Mouse (Mus musculus) heart, embryonic 11.5 days (tissue): ENCODE measurements around the gene Slc35f5. TPM values are rescaled to one million over a fixed set of nuclear protein-coding genes. Genes with fewer than 3 reads are reported as not detected.

ENCODE experiments used
- ATAC-seq: fragments of 200-750 bp; cut with Nextera tagmentation; replicated peaks from 2 replicates; pipeline ENCODE4 v1.8.0; 2017; ENCODE audit warnings: moderate library complexity; ENCODE audit not compliant: insufficient number of reproducible peaks, low FRiP score, low TSS enrichment
- H3K27ac ChIP-seq: fragments of 300-500 bp; sonication (generic); 2 replicates; pipeline ENCODE4 v1.5.1; 2014; ENCODE audit warnings: mild to moderate bottlenecking, low read depth, low read length
- H3K27me3 ChIP-seq: fragments of 300-500 bp; sonication (generic); 2 replicates; pipeline ENCODE4 v1.6.1; 2014; ENCODE audit warnings: mild to moderate bottlenecking, low read length, mixed read lengths; ENCODE audit not compliant: control insufficient read depth, insufficient read depth
- H3K36me3 ChIP-seq: fragments of 300-500 bp; sonication (generic); 2 replicates; pipeline ENCODE4 v1.6.1; 2014; ENCODE audit warnings: mild to moderate bottlenecking, low read length, moderate library complexity, mixed read lengths; ENCODE audit not compliant: control insufficient read depth, insufficient read depth
- H3K4me1 ChIP-seq: fragments of 300-500 bp; sonication (generic); 2 replicates; pipeline ENCODE4 v1.6.1; 2014; ENCODE audit warnings: low read length; ENCODE audit not compliant: control insufficient read depth, insufficient read depth
- H3K4me2 ChIP-seq: fragments of 300-500 bp; sonication (generic); 2 replicates; pipeline ENCODE4 v1.6.1; 2014; ENCODE audit warnings: mild to moderate bottlenecking, moderate library complexity
- H3K4me3 ChIP-seq: fragments of 300-500 bp; sonication (generic); 2 replicates; pipeline ENCODE4 v1.5.1; 2014; ENCODE audit warnings: low read depth, low read length
- H3K9ac ChIP-seq: fragments of 300-500 bp; sonication (generic); 2 replicates; pipeline ENCODE4 v1.6.1; 2014; ENCODE audit warnings: mild to moderate bottlenecking, low read depth, low read length, moderate library complexity
- H3K9me3 ChIP-seq: fragments of 300-500 bp; sonication (generic); replicated peaks from 2 replicates; pipeline ENCODE4 v1.6.1; 2016; ENCODE audit warnings: low read length; ENCODE audit not compliant: control insufficient read depth
- WGBS: fragments of 180-500 bp; shearing (Covaris S2); extraction: QIAGEN DNeasy Blood & Tissue Kit; methylation state at CpG from one replicate; pipeline ENCODE4 v1.1.7; 2014; ENCODE audit not compliant: insufficient replicate concordance; 5-methylcytosine and 5-hydroxymethylcytosine counted together
- polyA plus RNA-seq: library from polyadenylated mRNA; unstranded; fragments of >200 nt; fragmentation: Nextera tagmentation; extraction: Ambion mirVana; gene quantifications from 2 replicates; pipeline ENCODE4 v1.2.1, GENCODE M21; 2014

The Slc35f5 gene
- polyA plus RNA-seq, 1 experiment from 2014 or later, result 40.7 TPM

GRCm38 (mm10) chr1:125559261-125559660 lies 1.1 kb upstream of the Slc35f5 start:
- Histone ChIP-seq H3K4me3 (no peak overlapping the region), H3K9me3 (no peaks in the 10 kb centered on the region), H3K4me2 (no peak overlapping the region; the same call in 1 of the 2 replicates), H3K4me1 (peaks cover 4% of the 10 kb centered on the region; the same call in 1 of the 2 replicates), H3K36me3 (0 out of 2 replicates have a peak, but pooled peaks cover 2% of the 10 kb centered on the region), H3K27me3 (no peaks in the 10 kb centered on the region), H3K27ac (no peak overlapping the region; the same call in 1 of the 2 replicates), H3K9ac (no peak overlapping the region)
- ATAC-seq, result no peak
- 71% methylated on average over 3 of the region's 3 CpGs for WGBS

GRCm38 (mm10) chr1:125559721-125560120 lies 674 bp upstream of the Slc35f5 start:
- peak overlapping the region; percentile 87 for H3K9ac ChIP-seq
- peak overlapping the region; percentile 88 for H3K4me3 ChIP-seq
- H3K27ac ChIP-seq, result peak overlapping the region; percentile 91
- H3K27me3 ChIP-seq, result no peaks in the 10 kb centered on the region
- peaks cover 4% of the 10 kb centered on the region; the same call in 1 of the 2 replicates for H3K4me1 ChIP-seq
- no peak for ATAC-seq
- H3K4me2 ChIP-seq, result peak overlapping the region; percentile 82
- 33% methylated on average over 2 of the region's 2 CpGs for WGBS
- H3K36me3 ChIP-seq, result 0 out of 2 replicates have a peak, but pooled peaks cover 2% of the 10 kb centered on the region
- no peaks in the 10 kb centered on the region for H3K9me3 ChIP-seq

GRCm38 (mm10) chr1:125561206-125561605 lies 811 bp downstream of the Slc35f5 start:
- WGBS, result under 1% methylated on average over 29 of the region's 29 CpGs
- no peaks in the 10 kb centered on the region for H3K9me3 ChIP-seq
- H3K9ac ChIP-seq, result peak overlapping the region; percentile 84
- H3K27ac ChIP-seq, result peak overlapping the region; percentile 91
- no peaks in the 10 kb centered on the region for H3K27me3 ChIP-seq
- peaks cover 4% of the 10 kb centered on the region; the same call in 1 of the 2 replicates for H3K4me1 ChIP-seq
- 0 out of 2 replicates have a peak, but pooled peaks cover 2% of the 10 kb centered on the region for H3K36me3 ChIP-seq
- H3K4me3 ChIP-seq, result peak overlapping the region; percentile 88
- peak; percentile 29 for ATAC-seq
- peak overlapping the region; percentile 82 for H3K4me2 ChIP-seq

- Histone ChIP-seq H3K27ac (no peak overlapping the region), H3K27me3 (no peaks in the 10 kb centered on the region), H3K4me2 (peak overlapping the region; percentile 82), H3K9ac (peak overlapping the region; percentile 84), H3K4me1 (peaks cover 4% of the 10 kb centered on the region; the same call in 1 of the 2 replicates), H3K36me3 (0 out of 2 replicates have a peak, but pooled peaks cover 2% of the 10 kb centered on the region), H3K4me3 (peak overlapping the region; percentile 88), H3K9me3 (no peaks in the 10 kb centered on the region)
- 73% methylated on average over 4 of the region's 4 CpGs for WGBS
- no peak for ATAC-seq
Observed at GRCm38 (mm10) chr1:125561841-125562240, 1.4 kb downstream of the Slc35f5 start.

GRCm38 (mm10) chr1:125568126-125568525 lies 7.7 kb downstream of the Slc35f5 start:
- no peaks in the 10 kb centered on the region for H3K27me3 ChIP-seq
- no peaks in the 10 kb centered on the region for H3K4me1 ChIP-seq
- no peak overlapping the region for H3K9ac ChIP-seq
- H3K27ac ChIP-seq, result no peak overlapping the region
- ATAC-seq, result no peak
- 92% methylated on average over 4 of the region's 4 CpGs for WGBS
- H3K4me3 ChIP-seq, result no peak overlapping the region
- peaks cover 8% of the 10 kb centered on the region for H3K36me3 ChIP-seq
- H3K9me3 ChIP-seq, result no peaks in the 10 kb centered on the region
- no peak overlapping the region for H3K4me2 ChIP-seq

GRCm38 (mm10) chr1:125574219-125574618 lies 13.8 kb downstream of the Slc35f5 start:
- Histone ChIP-seq H3K4me1 (0 out of 2 replicates have a peak, but pooled peaks cover 13% of the 10 kb centered on the region), H3K4me2 (no peak overlapping the region), H3K9me3 (no peaks in the 10 kb centered on the region), H3K36me3 (peaks cover 12% of the 10 kb centered on the region), H3K27me3 (no peaks in the 10 kb centered on the region), H3K27ac (no peak overlapping the region), H3K9ac (no peak overlapping the region), H3K4me3 (no peak overlapping the region)
- WGBS, result 68% methylated on average over 2 of the region's 2 CpGs
- no peak for ATAC-seq

- Histone ChIP-seq H3K4me3 (no peak overlapping the region), H3K27me3 (no peaks in the 10 kb centered on the region), H3K9ac (no peak overlapping the region), H3K36me3 (peaks cover 11% of the 10 kb centered on the region), H3K27ac (peak overlapping the region; percentile 88), H3K4me1 (0 out of 2 replicates have a peak, but pooled peaks cover 13% of the 10 kb centered on the region), H3K4me2 (no peak overlapping the region), H3K9me3 (no peaks in the 10 kb centered on the region)
- peak; percentile 45; the same call in 1 of the 2 replicates for ATAC-seq
- WGBS, result 48% methylated on average over 10 of the region's 10 CpGs
Observed at GRCm38 (mm10) chr1:125575458-125576114, 15.2 kb downstream of the Slc35f5 start.

DNA sequence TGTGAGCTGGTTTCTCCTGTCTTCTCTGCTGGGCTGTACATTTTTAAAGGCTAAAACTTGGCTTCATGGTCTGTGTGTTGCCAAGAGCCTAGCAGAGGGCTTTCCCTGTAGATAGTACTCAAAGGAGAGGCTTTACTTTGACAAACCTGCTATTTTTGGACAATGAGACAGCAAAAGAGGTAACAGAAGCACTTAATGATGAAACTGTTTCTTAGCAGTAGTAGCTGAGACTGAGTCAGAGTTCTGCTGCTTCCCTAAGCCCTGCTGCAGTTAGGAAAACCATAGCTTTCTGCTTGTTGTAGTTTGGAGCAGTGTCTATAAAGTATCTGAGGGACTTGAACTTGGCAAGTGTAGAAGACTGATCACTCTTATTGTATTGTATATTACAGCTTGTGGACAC lies 16.6 kb downstream of the Slc35f5 start:
- ATAC-seq, result no peak
- Histone ChIP-seq H3K4me2 (no peak overlapping the region), H3K9ac (no peak overlapping the region), H3K27ac (peak overlapping the region; percentile 88), H3K4me1 (0 out of 2 replicates have a peak, but pooled peaks cover 13% of the 10 kb centered on the region), H3K9me3 (no peaks in the 10 kb centered on the region), H3K27me3 (no peaks in the 10 kb centered on the region), H3K4me3 (no peak overlapping the region), H3K36me3 (peaks cover 11% of the 10 kb centered on the region)
